Mouse (Mus musculus): ENCODE data around the gene Lipc.
A peak's percentile ranks its signal among the peaks of the same experiment; 100 is the strongest.

Lipc gene

GRCm38 (mm10) chr9:70952126-70952525 lies at the start of gene Lipc:
TSS of gene Lipc (minus strand) at chr9:70952226.
- no peak for DNase-seq (ENCODE audit: low spot score in 2 of 2)

GRCm38 (mm10) chr9:70999161-70999560 lies 47.1 kb upstream of the Lipc start:
- no peak for DNase-seq (ENCODE audit: low spot score in 2 of 2)

- peak; percentile 84 to 86 for DNase-seq (ENCODE audit: low spot score in 2 of 2)
Observed at GRCm38 (mm10) chr9:70998719-70999118, 46.7 kb upstream of the Lipc start.

- DNase-seq (ENCODE audit: low spot score in 2 of 2), result no peak
Observed at GRCm38 (mm10) chr9:70993326-70993725, 41.3 kb upstream of the Lipc start.

GRCm38 (mm10) chr9:70991401-70991800 lies 39.4 kb upstream of the Lipc start:
- DNase-seq (ENCODE audit: low spot score in 2 of 2), result no peak

GRCm38 (mm10) chr9:70987210-70987609 lies 35.2 kb upstream of the Lipc start:
- no peak for DNase-seq (ENCODE audit: low spot score in 2 of 2)

GRCm38 (mm10) chr9:70982991-70983480 lies 31.0 kb upstream of the Lipc start:
- no peak for DNase-seq (ENCODE audit: low spot score in 2 of 2)

GRCm38 (mm10) chr9:70981721-70982120 lies 29.7 kb upstream of the Lipc start:
- DNase-seq (ENCODE audit: low spot score in 2 of 2), result no peak

- no peak for DNase-seq (ENCODE audit: low spot score in 2 of 2)
Observed at GRCm38 (mm10) chr9:70979641-70980040, 27.6 kb upstream of the Lipc start.

GRCm38 (mm10) chr9:70979171-70979570 lies 27.1 kb upstream of the Lipc start:
- no peak for DNase-seq (ENCODE audit: low spot score in 2 of 2)

GRCm38 (mm10) chr9:70977392-70977791 lies 25.4 kb upstream of the Lipc start:
- DNase-seq (ENCODE audit: low spot score in 2 of 2), result no peak

GRCm38 (mm10) chr9:70975921-70976320 lies 23.9 kb upstream of the Lipc start:
- DNase-seq (ENCODE audit: low spot score in 2 of 2), result no peak

GRCm38 (mm10) chr9:70973286-70973685 lies 21.3 kb upstream of the Lipc start:
- no peak for DNase-seq (ENCODE audit: low spot score in 2 of 2)

- no peak for DNase-seq (ENCODE audit: low spot score in 2 of 2)
Observed at GRCm38 (mm10) chr9:70969244-70969643, 17.2 kb upstream of the Lipc start.

GRCm38 (mm10) chr9:70965999-70966994 lies 14.3 kb upstream of the Lipc start:
- DNase-seq (ENCODE audit: low spot score in 2 of 2), result no peak

- DNase-seq (ENCODE audit: low spot score in 2 of 2), result no peak
Observed at GRCm38 (mm10) chr9:70965422-70965821, 13.4 kb upstream of the Lipc start.

GRCm38 (mm10) chr9:70965011-70965410 lies 13.0 kb upstream of the Lipc start:
- DNase-seq (ENCODE audit: low spot score in 2 of 2), result no peak

- DNase-seq (ENCODE audit: low spot score in 2 of 2), result peak; percentile 63 to 73
Observed at GRCm38 (mm10) chr9:70963461-70963891, 11.4 kb upstream of the Lipc start.

GRCm38 (mm10) chr9:70962781-70963455 lies 10.9 kb upstream of the Lipc start:
- DNase-seq (ENCODE audit: low spot score in 2 of 2), result no peak

- no peak for DNase-seq (ENCODE audit: low spot score in 2 of 2)
Observed at GRCm38 (mm10) chr9:70960301-70960700, 8.3 kb upstream of the Lipc start.

- no peak for DNase-seq (ENCODE audit: low spot score in 2 of 2)
Observed at GRCm38 (mm10) chr9:70959866-70960265, 7.8 kb upstream of the Lipc start.

GRCm38 (mm10) chr9:70959447-70959846 lies 7.4 kb upstream of the Lipc start:
- no peak for DNase-seq (ENCODE audit: low spot score in 2 of 2)

GRCm38 (mm10) chr9:70958381-70958780 lies 6.4 kb upstream of the Lipc start:
- no peak for DNase-seq (ENCODE audit: low spot score in 2 of 2)
